Mouse (Mus musculus): Measurements from ENCODE around the gene Gabrb2.

DNA sequence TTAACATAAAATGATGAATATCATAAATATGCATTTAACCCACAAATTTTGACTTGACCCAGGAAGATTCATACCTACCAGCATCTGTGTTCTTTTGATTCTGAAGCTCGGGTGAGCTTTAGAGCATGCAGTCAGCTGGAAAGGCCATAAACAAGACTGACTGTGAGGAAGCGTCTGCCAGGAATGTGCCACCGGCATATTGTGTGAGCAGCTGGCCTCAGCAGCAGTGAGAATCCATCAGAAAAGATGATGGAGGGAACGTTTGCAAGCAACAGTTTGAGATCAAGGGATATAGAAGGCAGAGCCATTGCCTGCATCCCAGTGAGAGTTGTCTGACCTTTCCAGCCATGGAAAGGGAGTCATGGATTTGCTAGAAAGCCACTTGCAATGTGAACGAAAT lies 230.6 kb downstream of the Gabrb2 start:
- TF ChIP-seq CTCF (IDR thresholded peaks at IDR 0.05; ENCODE audit: extremely low read depth, insufficient read depth, low read length) (no peak), POLR2A (IDR thresholded peaks at IDR 0.05; ENCODE audit: extremely low read depth, insufficient read depth, low read length) (no peak)
